Mouse (Mus musculus) cerebellum, adult 9-11 months (tissue): Measurements from ENCODE around the gene Itgb4.

Source experiments
- DNase-seq: peaks from one replicate; pipeline ENCODE4 v3.0.0; 2022

The Itgb4 gene

DNA sequence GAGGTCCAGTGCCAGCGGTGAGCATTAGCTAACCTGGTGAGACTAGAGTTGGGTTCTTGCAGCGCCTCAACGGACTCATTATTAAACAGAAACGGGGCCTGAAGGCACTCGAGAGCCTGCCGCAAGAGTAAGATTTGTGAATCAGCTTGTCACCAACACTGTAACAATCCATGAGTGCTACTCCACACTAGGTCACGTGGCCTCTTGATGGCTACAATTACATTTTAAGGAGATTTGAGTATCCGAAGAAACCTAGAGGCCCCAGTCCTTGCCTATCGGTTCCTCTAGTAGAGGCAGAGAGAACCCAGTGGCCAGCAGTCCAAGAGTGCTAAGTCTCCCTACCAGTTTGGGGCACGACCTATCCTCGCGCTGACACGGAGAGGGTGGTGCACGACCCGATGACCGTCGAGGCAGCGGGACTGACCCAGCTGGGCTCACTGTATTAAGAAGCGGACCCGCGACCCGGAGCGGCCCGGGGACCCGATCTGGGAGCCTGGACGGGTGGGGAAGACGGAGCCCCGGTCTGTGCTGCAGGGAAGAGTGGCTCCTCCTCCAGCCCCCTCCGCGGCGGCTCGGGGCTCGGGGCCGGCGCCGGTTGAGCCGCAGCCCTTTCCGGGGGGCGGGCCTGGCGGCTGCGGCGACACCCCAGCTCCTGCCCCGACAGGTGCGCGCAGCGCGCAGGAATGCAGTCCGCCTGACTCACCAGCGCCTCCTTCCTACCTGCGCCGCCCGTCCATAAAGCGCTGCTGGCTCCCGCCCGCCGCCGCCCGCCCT, at the start of gene Itgb4:
Itgb4 (plus strand) TSS at position 401 of the 774 bp plus-strand sequence.
- no peak for DNase-seq

DNA sequence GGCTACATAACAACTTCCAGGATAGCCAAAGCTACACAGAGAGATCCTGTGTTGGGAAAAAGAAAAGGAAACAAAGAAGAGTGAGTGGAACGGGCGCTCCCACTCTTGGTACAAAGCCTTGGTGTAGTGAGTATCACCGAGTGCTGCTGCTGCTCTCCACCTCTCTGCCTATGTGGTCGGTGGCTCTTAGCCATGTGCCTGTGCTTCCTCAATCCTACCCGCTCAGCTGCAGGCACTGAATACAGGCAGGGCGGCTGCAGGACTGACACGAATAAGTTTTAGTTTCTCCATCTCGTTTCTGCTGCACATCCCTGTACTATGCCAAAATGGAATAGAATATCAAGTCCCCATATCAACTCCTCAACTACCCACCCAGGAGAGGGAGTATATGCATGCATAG, 45.5 kb upstream of the Itgb4 start:
- DNase-seq: no peak

DNA sequence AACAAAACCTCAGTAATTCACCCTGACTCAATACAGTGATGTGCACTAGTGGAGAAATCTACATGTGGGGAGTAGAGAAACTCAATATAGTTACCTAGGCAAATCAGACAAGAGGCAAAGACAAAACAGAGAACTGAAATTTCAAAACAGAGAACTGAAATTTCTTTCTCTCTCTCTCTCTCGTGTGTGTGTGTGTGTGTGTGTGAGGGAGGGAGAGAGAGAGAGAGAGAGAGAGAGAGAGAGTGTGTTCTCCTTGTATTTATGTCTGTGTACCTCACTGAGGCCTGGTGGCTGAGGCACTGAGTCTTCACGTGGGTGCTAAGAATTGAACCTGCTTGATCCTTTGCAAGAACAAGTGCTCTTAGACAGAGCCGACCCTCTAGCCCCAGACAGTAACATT, 44.7 kb upstream of the Itgb4 start:
- no peak for DNase-seq

DNA sequence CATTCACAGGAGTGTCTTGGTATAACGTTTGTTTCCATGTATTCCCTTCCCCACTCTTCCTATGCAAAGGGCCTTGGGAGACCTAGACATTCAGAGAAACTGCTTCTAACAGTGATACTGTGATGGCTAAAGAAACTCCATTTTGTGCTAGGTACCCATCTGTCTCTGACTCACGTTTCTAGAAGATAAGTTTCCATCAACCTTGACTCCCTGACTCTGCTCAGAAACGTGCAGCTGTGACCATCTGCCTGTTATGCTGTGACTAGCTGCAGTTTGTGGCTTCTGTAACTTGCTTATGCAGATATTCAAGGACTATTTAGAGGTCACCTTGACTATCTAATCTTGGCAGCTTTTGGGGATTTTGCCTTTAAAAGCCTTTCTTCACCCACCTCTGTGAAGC, 43.3 kb upstream of the Itgb4 start:
- no peak for DNase-seq

DNA sequence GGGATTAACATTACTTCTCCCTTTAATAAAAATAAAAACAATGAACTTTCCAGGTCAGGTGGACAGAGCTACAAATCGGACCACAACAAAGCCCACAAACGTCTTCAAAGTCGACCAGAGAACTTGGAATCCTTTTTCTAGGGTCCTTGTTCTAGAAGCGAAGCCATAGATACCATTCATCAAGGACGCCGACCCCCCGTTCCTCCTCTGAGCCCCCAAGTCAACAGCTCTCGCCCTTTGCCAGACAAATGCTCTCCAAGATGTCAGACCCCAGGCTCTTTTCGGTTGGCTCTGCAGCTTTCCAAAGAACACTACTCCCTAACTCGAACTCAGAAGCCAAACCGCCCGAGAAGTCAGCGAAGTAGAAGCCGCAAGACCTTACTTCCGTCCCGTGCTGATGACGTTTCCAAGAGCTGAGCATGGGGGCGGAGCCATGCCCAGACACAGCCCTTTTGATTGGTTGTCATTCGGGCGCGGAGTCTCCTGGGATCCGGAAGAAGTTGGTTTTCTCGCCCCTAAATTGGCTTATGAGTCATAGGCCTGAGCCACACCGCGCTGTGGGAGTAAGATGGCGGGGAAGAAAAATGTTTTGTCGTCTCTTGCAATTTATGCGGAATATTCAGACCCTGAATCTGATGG, 41.3 kb upstream of the Itgb4 start, which contains the start of the genes Sap30bp and Recql5:
Sap30bp (plus strand) TSS at position 175 of the 639 bp plus-strand sequence.
Recql5 (minus strand) TSS at position 370 of the 639 bp plus-strand sequence.
- DNase-seq: peak; percentile 97

DNA sequence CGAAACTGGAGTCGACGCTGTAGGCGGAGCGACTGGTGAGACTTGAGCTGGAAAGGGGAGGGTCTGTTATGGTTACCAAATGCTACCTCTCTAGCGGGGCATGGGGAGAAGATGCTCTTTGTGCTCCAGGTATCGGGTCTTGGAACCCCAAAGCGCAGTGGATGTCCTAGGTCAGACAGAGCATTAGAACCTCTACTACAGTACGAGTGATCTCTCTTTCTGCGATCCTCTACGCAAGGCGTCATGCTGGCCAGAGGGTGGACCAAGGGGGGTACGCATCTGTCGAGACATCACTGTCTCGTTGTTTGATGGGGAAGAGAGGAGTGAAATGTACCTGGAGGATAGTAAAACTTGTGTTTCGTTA, 40.8 kb upstream of the Itgb4 start:
- DNase-seq: no peak

DNA sequence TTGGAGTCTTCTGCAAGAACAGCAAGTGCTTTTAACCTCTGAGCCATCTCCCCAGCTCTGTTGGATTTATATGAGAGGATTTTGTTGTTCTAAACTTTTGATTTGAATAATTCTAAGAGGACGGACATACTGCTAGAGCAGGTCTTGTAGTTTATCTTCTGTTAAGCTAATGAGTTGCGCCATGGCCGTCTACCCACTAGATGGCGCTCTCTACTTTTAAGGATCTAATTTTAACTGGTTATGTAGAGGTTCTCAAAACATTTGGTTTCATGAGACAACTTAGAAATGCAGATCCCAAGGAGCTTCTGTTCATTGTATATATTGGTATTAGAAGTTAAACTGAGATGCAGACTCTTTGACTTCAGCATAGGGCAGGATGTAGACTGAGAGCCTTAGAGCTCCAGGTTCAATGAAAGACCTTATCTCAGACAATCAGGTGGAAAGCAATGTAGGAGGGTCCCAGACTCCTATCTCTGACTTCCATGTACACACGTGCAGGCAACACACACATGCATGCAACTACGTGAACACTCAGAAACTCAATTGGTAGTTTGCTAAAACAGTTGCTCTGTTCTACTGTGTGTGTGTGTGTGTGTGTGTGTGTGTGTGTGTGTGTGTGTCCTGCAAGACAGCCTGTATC, 34.7 kb upstream of the Itgb4 start:
- DNase-seq: peak; percentile 57

DNA sequence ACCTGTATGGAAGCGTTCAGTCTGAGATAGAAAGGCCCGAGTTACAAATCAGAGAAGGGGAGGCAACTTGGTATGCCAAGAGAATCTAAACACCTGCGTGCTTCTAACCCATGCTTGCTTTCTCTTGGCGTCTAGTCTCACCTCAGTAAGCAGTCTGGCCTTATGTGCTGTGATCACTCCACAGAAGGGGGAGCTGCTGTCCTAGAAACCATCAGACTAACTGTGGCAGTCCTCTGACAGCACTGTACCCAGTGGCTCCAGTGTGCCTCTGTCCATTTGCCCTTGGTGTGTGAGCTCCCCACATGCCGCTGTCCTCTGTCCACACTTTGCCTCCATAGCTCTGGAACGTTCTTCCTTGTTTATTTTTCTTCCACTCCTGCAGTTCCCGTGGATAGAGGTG, 32.5 kb upstream of the Itgb4 start:
- DNase-seq: no peak

DNA sequence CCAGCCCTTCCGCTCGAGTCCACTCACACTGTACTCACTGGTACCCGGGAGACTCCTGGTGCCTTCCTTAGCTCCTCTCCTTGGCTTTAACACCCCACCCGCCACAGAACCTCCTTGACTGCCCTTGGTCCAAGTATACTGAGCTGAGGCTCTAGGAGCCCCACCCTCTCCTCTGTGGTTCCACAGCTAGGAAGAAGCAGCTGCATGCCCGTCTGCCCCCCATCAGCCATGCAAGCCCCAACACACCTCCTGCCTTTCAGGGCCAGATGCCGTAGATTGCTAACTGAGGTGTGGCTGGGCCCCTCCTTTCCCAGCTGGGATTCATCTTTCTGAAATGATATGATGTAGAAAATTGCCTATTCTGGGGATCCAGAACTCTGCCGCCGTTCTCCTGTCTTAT, 29.3 kb upstream of the Itgb4 start:
- no peak for DNase-seq

DNA sequence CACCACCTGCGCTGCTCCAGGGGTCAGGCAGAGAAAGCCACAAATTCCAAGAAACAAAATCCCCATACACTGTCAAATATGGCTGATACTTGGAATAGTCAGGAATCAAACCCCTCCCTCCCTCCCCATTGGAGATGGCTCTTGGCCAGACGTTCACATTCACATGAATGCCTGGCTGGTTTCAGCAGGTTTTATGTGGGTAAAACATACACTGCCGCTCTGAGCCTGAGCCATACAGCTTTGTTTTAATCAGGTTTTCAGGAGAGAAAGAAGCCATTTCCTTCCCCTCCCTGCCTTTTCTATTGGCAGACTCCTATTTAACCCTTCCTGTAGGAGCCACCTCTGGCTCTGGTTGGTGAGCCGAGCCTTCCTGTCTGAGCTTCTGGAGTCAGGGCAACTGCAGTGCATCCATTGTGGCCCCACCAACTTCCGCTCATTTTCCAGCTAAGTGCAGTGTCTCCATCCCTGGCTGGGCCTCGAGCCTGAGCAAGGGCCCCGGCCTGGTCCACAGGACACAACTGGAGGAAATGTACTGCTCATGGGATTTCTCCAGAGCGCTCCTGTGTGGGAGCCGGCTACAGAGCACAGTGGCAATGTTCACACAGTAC, 28.2 kb upstream of the Itgb4 start:
- no peak for DNase-seq

DNA sequence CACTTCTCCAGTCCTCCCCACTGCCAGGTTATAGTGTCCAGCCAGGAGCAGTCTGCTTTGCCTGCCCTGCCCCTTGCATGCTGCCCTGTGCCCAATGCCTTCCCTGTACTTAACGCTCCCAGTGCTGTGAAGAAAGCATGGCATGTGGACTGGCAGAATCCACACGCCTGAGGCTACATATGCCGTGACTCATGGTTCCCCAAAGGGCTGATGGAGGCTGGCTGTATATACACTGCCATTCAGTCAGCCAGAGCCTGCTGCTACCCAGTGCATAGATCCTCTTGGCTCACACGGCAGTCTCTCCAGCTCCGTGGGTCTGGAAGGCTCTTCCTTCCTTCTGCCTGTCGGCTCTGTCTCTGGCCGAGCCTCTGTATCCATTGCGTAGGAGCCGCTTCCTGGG, 26.2 kb upstream of the Itgb4 start:
- no peak for DNase-seq

DNA sequence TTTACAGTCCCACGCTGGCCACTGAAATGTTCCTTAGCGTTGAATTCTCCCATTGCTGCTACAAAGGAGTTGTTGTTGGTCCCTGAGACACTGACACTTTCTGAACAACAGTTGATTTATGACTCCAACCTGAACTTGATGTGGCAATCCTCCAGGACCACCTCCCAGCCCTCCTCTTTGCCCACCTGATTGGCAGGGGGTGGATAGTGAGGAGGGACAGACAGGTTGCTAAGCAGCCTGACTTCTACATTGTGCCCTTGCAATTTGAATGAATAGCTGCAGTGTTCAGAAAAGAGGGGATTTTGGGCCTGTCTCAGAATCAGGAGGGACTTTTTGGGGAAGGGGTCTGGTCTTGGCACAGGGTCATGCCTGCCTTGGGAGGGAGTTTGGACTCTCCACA, 23.8 kb upstream of the Itgb4 start:
- no peak for DNase-seq

DNA sequence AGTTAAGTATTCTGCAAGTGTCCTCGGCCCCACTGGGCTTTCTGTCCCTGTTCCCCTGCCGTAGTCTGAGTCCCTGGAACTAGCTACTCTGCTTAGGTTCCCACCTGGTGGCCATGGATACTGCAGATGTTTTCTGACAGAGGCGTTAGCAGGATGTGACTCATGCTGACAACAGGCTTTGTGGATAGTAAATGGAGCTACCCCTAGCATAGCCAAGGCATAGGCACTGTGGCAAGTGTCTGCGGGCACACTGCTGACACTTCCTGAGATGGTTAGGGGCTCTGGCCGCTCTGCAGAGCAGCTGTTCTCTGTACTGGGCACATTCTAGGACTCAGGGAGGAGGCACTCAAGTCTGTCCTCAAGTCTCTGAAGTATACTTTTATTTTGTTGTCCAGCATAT, 19.8 kb upstream of the Itgb4 start:
- DNase-seq: no peak

DNA sequence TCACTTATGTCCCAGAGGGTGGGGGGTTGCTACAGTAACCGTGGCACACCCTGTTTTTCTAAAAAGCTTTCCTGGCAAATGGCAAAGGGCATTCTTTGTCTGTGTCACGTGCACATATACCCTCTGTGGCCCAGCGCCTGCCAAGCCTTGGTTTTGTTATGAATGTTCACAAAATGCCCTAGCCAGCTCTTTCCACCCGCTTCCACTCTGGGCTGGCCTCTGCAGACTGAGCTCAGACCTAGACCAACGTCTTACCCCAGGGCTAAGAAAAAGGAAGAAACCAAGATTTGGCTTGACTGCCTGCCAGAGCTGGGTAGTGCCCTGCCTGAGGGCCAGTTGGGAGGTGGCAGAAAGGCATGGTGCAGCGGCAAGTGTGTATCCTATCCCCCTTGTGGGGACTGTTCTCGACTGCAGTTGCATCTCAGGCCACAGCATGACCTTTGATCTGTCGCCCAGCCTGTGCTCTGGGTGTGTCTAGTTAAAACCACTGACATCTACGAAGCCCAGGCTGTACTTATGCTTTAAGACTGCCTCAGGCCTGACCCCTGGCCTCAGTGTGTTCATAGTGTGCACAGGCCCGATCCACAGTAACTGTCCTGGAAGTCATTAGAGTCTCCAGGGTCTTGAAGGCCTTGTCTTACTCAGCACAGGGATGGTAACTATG, 19.2 kb upstream of the Itgb4 start:
- no peak for DNase-seq

DNA sequence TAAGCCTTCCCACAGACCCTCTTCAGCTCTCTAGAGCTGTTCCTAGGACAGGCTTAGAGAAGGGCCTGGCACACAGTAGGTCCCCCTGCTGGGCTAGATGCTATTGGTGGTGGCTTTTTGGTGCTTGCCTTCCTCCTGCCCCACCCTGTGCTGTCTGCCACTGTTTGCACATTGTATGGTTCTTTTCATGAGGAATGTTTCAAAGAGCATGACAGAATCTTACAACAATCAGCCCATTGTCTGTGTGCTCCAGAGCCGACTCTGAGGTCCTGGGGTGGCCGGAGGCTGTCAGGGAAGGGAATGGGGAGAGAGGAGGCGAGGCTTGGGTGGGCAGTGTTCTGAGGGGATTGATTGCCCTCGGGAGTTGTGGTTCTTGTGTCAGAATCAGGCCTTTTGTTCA, 18.1 kb upstream of the Itgb4 start:
- DNase-seq: no peak

DNA sequence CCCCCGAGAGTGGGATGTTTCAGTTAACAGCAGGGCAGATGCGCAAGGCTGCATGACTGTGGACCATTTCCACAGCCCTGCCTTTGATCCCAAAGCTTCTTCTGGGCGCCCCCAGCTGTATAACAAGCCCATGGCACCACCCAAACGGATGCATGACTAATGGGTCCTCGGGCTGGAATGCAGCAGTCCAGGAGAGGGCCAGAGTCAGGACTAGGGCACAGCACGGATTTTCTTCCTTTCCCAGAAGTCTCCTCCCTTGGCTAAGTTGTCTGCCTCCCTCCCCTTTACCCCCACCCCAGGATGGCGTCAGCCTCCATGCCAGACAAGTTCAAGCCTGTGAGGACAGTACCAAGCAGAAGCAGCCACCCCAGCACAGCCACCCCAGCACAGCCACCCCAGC, 16.5 kb upstream of the Itgb4 start:
- no peak for DNase-seq

DNA sequence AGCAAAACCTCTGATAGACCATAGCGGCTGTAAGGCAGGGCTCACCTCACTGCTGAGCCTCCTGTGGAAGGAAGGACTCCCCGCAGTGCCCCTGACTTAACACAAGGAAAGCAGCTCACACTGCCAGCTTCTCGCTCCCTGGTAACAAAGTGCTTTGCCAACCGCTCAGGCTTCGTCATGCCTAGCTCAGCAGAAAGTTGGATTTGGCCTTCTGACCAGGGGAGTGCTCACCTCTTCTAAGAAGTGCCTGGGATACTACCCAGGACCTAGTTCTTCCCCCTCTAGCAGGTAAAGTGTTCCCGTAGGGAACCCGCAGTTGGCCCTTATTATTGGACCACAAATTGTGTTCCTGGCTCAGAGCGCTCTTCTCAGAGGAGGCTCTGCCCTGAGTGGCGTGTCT, 15.5 kb upstream of the Itgb4 start:
- no peak for DNase-seq

DNA sequence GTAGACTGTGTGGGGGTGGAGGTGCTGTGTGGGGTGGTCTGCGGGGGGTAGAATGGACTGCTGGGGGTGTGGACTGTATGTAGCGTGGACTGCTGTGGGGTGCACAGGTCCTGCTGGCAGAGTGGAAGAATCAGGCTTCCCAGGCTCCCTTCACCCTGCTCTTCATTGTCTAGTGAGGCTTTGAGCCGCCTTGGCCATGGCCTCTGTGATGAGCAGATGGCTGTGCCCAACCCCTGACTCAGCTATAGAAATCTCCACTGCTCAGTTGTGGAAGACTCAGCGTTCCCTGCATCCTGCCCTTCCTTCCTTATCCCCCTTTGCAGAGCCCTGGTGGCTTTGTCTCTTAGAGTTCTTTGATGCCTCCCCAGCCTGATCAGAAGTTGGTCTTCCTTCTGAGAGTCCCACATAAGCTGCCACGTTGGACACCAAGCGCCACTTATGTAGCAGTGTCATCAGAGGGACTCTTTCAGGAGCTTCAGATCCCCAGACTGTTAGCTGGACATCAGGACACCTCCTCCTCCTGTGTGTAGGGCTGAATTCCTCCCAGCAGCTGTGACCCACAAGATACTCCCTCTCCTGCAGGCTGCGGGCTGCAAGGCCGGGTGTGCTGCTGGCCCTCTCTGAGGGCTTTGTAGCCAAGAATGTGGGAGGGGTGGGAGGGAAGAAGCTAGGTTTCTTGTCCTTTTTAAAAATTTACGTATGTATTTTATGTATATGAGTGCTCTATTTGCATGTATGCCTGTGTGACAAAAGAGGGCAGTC, 11.7 kb upstream of the Itgb4 start:
- DNase-seq: no peak

DNA sequence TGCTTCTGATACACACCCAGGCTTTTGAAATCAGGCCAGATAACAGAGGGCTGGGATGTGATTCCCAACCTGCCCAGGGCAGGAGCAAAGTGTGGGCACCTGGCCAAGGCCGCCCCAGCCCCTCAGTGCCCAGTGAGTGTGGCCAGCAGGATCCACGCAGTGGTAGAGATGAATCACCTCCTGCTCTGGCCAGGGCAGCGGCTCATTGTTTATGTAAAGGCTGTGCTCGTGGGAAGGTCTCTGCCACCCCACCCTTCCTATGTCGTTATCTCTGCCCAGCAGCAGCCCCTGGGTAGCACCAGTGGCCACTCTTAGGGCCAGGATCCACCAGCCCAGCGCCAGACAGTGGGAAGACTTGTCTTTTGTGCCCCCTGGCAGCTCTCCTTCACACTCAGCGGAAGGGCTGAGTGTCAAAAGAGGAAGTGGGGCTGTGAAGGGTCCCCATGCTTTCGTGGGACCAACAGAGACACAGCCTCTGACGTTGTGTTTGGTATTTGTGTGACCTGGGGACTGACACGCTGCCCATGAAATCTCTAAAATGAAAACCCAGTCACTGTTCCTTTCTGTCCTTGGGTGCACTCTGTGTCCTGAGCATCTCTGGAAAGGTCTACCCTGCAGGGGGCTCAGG, 9.4 kb upstream of the Itgb4 start:
- no peak for DNase-seq

DNA sequence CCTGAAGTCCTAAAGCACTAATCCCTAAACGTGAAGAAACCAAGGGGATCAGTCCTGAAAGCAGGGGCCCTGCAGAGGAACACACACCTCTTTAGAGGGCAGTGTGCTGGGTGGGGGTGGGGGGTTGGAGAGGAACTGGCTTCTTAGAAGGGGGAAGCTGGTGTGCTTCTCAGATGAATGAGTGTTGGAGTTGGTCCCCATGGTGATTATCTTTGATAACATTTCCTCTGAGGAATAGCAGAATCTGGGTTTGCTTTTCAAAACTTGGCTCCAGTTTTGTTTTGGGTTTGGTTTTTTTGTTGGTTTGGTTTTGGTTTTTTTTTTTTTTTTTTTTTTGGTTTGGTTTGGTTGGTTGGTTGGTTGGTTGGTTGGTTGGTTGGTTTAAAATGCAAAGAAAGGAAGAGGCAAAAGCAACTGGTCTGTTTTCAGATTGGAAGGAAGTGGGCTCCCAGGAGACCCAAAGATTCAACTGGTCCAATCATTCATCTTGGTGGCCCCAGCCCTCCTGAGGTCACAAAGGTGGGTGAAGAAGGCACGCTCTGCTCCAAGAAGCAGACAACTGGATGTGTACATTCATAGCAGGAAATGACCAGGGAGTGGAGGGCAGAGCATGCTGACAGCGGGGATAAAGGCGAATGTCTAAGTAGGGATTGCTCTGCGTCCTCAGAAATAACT, 5.6 kb upstream of the Itgb4 start:
- no peak for DNase-seq

DNA sequence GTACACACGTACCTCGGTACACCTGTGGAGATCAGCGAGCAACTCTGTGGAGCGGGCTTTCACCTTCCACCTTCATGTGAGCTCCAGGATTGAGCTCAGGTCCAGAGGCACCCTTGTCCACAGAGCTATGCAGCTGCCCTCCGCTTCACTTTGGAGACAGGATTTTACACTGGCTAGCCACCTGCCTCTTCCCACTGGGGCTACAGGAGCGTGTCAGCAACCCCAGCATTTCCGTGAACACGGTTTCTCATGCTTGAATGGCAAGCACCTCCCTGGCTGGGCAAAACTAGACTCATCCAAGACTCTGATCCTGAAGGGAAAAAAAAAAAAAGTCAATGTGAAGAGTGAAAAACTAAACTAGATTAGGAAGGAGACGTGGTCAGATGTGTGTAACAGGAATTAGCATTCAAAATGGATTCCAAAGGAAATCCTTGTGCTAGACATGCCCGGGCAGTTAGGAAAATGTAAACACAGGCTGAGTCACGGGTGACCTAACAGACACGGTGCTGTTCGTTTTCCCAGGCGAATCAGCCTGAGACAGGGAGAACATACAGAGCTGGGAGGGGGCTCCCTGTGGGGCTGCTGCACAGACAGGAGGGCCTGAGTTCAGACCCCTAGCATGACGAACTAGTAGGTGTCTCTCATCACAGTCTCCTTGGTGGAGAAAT, 4.4 kb upstream of the Itgb4 start:
- DNase-seq: no peak
